ENCODE assay signal across 31 mouse cellular contexts in genomic region chr6:99784804-99785203, GRCm38 (mm10). TPM values are rescaled to one million over a fixed set of nuclear protein-coding genes. Genes with fewer than 3 reads are reported as not detected.
DNase-seq lines count a peak whose midpoint lies in the region; ATAC-seq and TF ChIP-seq lines count a peak whose summit lies in the region.
"Had no signal": no experiment of that assay in that cellular context is flagged by ENCODE, and none has a peak within 500 bp of the region (broad histone marks: within the 10 kb centered on the region; RNA-seq: fewer than 3 reads in every experiment).

No protein-coding gene starts in this region.

- H3K9ac ChIP-seq in forebrain, embryonic 15.5 days (replicated peaks) = no peak overlapping the region
- H3K9ac ChIP-seq: embryonic facial prominence, embryonic 12.5 days; heart, embryonic 13.5 days; liver, embryonic 14.5 days; lung, embryonic 14.5 days; midbrain, embryonic 12.5 days had no signal

- H3K4me2 ChIP-seq in forebrain, embryonic 15.5 days (replicated peaks) = no peak overlapping the region
- H3K4me2 ChIP-seq: embryonic facial prominence, embryonic 12.5 days; heart, embryonic 13.5 days; lung, embryonic 14.5 days; midbrain, embryonic 12.5 days had no signal

- TF ChIP-seq POLR2A in bone marrow macrophage, adult 2 months (IDR thresholded peaks at IDR 0.05; ENCODE audit: borderline replicate concordance, low read depth, low read length) = no peak

- no peak for ATAC-seq in forebrain, embryonic 15.5 days (replicated peaks)
- ATAC-seq in megakaryocyte, adult 5-6 weeks (ENCODE audit: poor library complexity, severe bottlenecking) = peak; percentile 61
- ATAC-seq: intestine, embryonic 16.5 days had no signal

- H3K36me3 ChIP-seq in forebrain, embryonic 15.5 days = no peaks in the 10 kb centered on the region
- H3K36me3 ChIP-seq: embryonic facial prominence, embryonic 12.5 days; heart, embryonic 13.5 days; midbrain, embryonic 12.5 days had no signal

- 83% methylated on average over 3 of the region's 3 CpGs for WGBS in forebrain, embryonic 15.5 days

- no peaks in the 10 kb centered on the region for H3K27me3 ChIP-seq in forebrain, embryonic 15.5 days

- no peak for TF ChIP-seq CTCF in bone marrow macrophage, adult 2 months (IDR thresholded peaks at IDR 0.05; ENCODE audit: low read depth, low read length)

- peaks cover 28% of the 10 kb centered on the region for H3K4me1 ChIP-seq in bone marrow macrophage, adult 2 months (ENCODE audit: control insufficient read depth, insufficient read depth, low read length)
- H3K4me1 ChIP-seq in forebrain, embryonic 15.5 days = peaks cover 15% of the 10 kb centered on the region
- H3K4me1 ChIP-seq: embryonic facial prominence, embryonic 12.5 days; heart, embryonic 13.5 days; midbrain, embryonic 12.5 days had no signal

- peak overlapping the region; percentile 92 for H3K27ac ChIP-seq in bone marrow macrophage, adult 2 months (ENCODE audit: insufficient read depth, low read depth, low read length)
- peak overlapping the region; percentile 55 for H3K27ac ChIP-seq in forebrain, embryonic 15.5 days (replicated peaks)
- H3K27ac ChIP-seq: embryonic facial prominence, embryonic 12.5 days; heart, adult 2 months; heart, embryonic 13.5 days; liver, embryonic 14.5 days; midbrain, embryonic 12.5 days had no signal

- H3K4me3 ChIP-seq in bone marrow macrophage, adult 2 months (ENCODE audit: insufficient read depth, low read length) = no peak overlapping the region
- no peak overlapping the region for H3K4me3 ChIP-seq in forebrain, embryonic 15.5 days
- H3K4me3 ChIP-seq: embryonic facial prominence, embryonic 12.5 days; heart, adult 2 months; heart, embryonic 13.5 days; megakaryocyte, embryonic 14.5 days; midbrain, embryonic 12.5 days had no signal

- H3K9me3 ChIP-seq in forebrain, embryonic 15.5 days = no peaks in the 10 kb centered on the region
- H3K9me3 ChIP-seq: embryonic facial prominence, embryonic 12.5 days; midbrain, embryonic 12.5 days had no signal

- DNase-seq in gastrocnemius, adult 18-20 months (ENCODE audit: low spot score) = peak; percentile 4
- no peak for DNase-seq in gastrocnemius, postnatal 4 days (ENCODE audit: low spot score in 2 of 2)
- DNase-seq in thymus, postnatal 4 days = no peak
- DNase-seq in cerebellum, adult 9-10 months = no peak
- no peak for DNase-seq in frontal cortex, postnatal 36 days (ENCODE audit: low spot score in 2 of 2)
- DNase-seq: adrenal gland, postnatal 14 days; cerebellum, adult 8-10 months; cerebellum, postnatal 36 days; embryo, embryonic 11 days; gastrocnemius, postnatal 14 days; heart, adult 2 months; heart, postnatal 14 days; kidney, adult 9 months; kidney, postnatal 10 days; liver; lung, embryonic 14.5 days; lung, postnatal 14 days had no signal

RNA-seq across cellular contexts. Expression of gene Prok2, which starts 58.6 kb away (rescaled TPM):
- not detected for total RNA-seq in gastrocnemius, adult 18-20 months (2021)
- under 1 TPM in 1 of 2 experiments, not detected in 1; 0.20 TPM for total RNA-seq in gastrocnemius, postnatal 4 days (2021)
- polyA plus RNA-seq in bone marrow macrophage, adult 2 months (2012; ENCODE audit: insufficient read depth, insufficient read length, missing spikeins) = not detected in 2 replicates
- polyA plus RNA-seq in forebrain, embryonic 15.5 days (2015; fragmentation: Nextera tagmentation; extraction: Ambion mirVana) = 2.1 and 2.4 TPM in 2 replicates
- 4.7 and 6.3 TPM in 2 replicates for total RNA-seq in megakaryocyte, adult 5-6 weeks (2015)
- total RNA-seq in megakaryocyte, adult 5-6 weeks (2017) = 0.59 and 0.73 TPM in 2 replicates
- total RNA-seq: adrenal gland, postnatal 14 days; gastrocnemius, postnatal 14 days; heart, adult 2 months; heart, postnatal 14 days had no signal
- polyA plus RNA-seq: heart, adult 2 months; heart, embryonic 13.5 days; hindbrain, embryonic 11.5 days; intestine, embryonic 16.5 days; large intestine, adult 2 months; midbrain, embryonic 12.5 days; neural tube, embryonic 14.5 days; small intestine, adult 2 months; stomach, embryonic 14.5 days had no signal
